Mouse (Mus musculus): ENCODE measurements around the gene Nufip1. TPM values are rescaled to one million over a fixed set of nuclear protein-coding genes. Genes with fewer than 3 reads are reported as not detected.

Nufip1 gene
- polyA plus RNA-seq (2014; fragmentation: Nextera tagmentation; extraction: Ambion mirVana), result 16.3 and 17.8 TPM in 2 replicates

DNA sequence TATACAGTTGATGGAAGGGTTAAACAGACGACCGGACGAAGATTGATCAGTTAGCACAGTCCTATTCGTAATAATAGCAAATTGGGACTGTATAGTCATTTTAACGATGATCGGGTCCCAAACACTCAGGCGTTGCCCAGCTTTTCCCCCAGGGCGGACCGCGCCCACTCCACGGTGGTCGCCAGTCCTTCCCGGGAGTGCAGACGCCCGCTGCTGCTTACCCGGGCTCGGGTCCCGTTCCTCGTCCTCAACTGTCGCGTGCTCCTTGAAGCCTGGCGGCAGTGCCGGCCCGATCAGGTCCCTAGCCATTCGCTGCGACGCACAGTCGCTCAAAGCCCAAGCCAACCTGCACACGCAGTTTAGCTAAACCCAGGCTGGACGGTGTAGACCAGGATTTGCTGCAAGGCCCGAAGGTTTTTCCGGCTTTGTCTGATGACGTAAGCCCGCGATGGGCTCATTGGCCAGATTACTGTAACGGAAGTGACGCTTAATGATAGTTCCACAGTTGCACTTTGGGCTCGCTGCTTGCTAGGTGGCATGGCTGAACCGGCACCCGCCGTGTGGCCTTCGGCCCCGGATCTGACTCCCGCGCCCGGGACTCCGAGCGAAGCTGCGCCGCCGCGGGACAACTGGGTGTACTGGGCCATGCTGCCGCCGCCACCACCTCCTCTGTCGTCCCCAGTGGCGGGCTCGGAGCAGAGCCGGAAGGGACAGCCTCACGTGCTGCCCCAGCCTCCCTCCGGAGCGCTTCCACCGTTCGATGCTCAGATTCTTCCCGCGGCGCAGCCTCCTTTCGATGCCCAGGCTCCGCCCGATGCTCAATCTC lies at the start of gene Nufip1, which contains the start of gene Gpalpp1:
TSS of gene Nufip1 (plus strand) at position 496 of the 826 bp plus-strand sequence.
TSS of gene Gpalpp1 (minus strand) at position 365 of the 826 bp plus-strand sequence.
- under 1% methylated on average over 68 of the region's 69 CpGs for WGBS
- Histone ChIP-seq H3K9ac (ENCODE audit: low read length) (peak within 1 kb of the TSS; percentile 79), H3K4me3 (ENCODE audit: low read depth, low read length) (peak within 1 kb of the TSS; percentile 67), H3K9me3 (ENCODE audit: control insufficient read depth, low read length) (no peaks in the 10 kb centered on the region), H3K4me1 (replicated peaks; ENCODE audit: control insufficient read depth, insufficient read depth, low read length) (peaks cover 13% of the 10 kb centered on the region), H3K27ac (ENCODE audit: low read depth) (peak within 1 kb of the TSS; percentile 84), H3K4me2 (ENCODE audit: low read length) (peak within 1 kb of the TSS; percentile 96), H3K36me3 (ENCODE audit: control insufficient read depth, insufficient read depth, low read length) (peaks cover 35% of the 10 kb centered on the region), H3K27me3 (replicated peaks; ENCODE audit: control insufficient read depth, insufficient read depth, low read length) (no peaks in the 10 kb centered on the region)
- ATAC-seq (replicated peaks; ENCODE audit: low FRiP score, low TSS enrichment, low read depth) (peak; percentile 99), DNase-seq (ENCODE audit: low spot score) (peak; percentile 96)

DNA sequence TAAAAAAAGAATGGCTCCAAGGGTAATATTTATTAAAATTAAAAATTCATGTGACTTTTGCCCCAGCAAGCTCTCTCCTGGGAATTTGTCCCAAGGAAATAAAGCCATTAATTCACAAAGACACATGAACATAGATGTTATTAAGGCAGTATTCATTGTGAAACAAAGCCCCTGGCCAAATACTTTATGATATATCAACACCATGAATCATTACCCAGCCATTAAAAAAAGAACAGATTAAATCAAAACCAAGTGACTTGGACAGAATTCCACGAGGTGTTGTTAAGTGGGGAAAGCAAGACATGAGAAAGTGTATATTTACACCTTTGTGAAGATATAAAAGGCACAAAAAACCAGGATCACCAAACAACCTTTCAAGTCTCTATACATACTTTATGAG lies 43.5 kb upstream of the Nufip1 start:
- H3K36me3 ChIP-seq (ENCODE audit: control insufficient read depth, insufficient read depth, low read length), result no peaks in the 10 kb centered on the region
- H3K4me3 ChIP-seq (ENCODE audit: low read depth, low read length), result no peak overlapping the region
- no peak overlapping the region for H3K4me2 ChIP-seq (ENCODE audit: low read length)
- no peak for ATAC-seq (replicated peaks; ENCODE audit: low FRiP score, low TSS enrichment, low read depth)
- no peak overlapping the region for H3K27ac ChIP-seq (ENCODE audit: low read depth)
- 80% methylated on average over 1 of the region's 1 CpGs for WGBS
- H3K9ac ChIP-seq (ENCODE audit: low read length), result no peak overlapping the region
- H3K9me3 ChIP-seq (ENCODE audit: control insufficient read depth, low read length), result no peaks in the 10 kb centered on the region
- no peaks in the 10 kb centered on the region for H3K27me3 ChIP-seq (replicated peaks; ENCODE audit: control insufficient read depth, insufficient read depth, low read length)
- no peaks in the 10 kb centered on the region for H3K4me1 ChIP-seq (replicated peaks; ENCODE audit: control insufficient read depth, insufficient read depth, low read length)
- DNase-seq (ENCODE audit: low spot score), result no peak

DNA sequence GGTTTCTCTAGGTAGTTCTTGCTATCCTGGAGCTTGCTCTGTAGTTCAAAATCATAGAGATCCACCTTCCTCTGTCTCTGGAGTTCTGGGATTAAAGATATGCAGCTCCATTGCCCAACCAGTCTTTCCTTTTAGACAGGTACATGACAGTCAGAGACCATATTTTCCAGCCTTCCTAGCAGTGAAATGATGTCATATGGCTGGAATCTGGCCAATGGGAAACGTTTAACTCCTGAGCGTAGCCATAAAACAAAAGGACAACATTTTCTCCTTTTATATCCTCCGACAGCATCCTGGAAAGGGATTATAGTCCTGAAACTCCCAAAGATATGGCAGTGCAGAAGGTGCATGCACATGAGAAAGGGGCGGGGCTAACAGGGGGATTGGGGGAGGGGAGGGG lies 42.4 kb upstream of the Nufip1 start:
- Histone ChIP-seq H3K27me3 (replicated peaks; ENCODE audit: control insufficient read depth, insufficient read depth, low read length) (no peaks in the 10 kb centered on the region), H3K4me3 (ENCODE audit: low read depth, low read length) (no peak overlapping the region), H3K9me3 (ENCODE audit: control insufficient read depth, low read length) (no peaks in the 10 kb centered on the region), H3K9ac (ENCODE audit: low read length) (no peak overlapping the region), H3K27ac (ENCODE audit: low read depth) (no peak overlapping the region), H3K4me1 (replicated peaks; ENCODE audit: control insufficient read depth, insufficient read depth, low read length) (no peaks in the 10 kb centered on the region), H3K4me2 (ENCODE audit: low read length) (no peak overlapping the region), H3K36me3 (ENCODE audit: control insufficient read depth, insufficient read depth, low read length) (no peaks in the 10 kb centered on the region)
- WGBS, result 59% methylated on average over 4 of the region's 4 CpGs
- ATAC-seq (replicated peaks; ENCODE audit: low FRiP score, low TSS enrichment, low read depth) (no peak), DNase-seq (ENCODE audit: low spot score) (no peak)

DNA sequence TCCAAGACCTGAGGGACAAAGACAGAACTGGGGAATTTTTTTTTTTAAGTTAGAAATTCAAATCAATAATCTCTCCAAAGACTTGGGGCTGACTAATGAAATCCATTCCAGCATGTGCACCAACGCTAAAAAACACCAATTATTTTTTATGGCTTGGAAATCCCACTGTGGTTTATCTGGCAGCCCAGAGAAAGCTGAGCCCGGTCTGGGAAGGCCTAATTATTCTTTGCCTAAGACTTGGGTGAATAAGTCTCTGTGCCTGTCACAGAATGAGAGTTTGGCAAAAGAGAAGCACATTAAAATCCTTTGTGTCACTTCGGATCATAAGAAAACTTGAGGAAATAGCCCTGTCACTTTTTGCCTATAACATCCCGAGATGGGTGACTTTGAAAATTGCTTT lies 41.4 kb upstream of the Nufip1 start:
- H3K4me3 ChIP-seq (ENCODE audit: low read depth, low read length), result no peak overlapping the region
- no peak overlapping the region for H3K4me2 ChIP-seq (ENCODE audit: low read length)
- ATAC-seq (replicated peaks; ENCODE audit: low FRiP score, low TSS enrichment, low read depth) (no peak), DNase-seq (ENCODE audit: low spot score) (no peak)
- no peaks in the 10 kb centered on the region for H3K4me1 ChIP-seq (replicated peaks; ENCODE audit: control insufficient read depth, insufficient read depth, low read length)
- no peak overlapping the region for H3K27ac ChIP-seq (ENCODE audit: low read depth)
- H3K9ac ChIP-seq (ENCODE audit: low read length), result no peak overlapping the region
- no peaks in the 10 kb centered on the region for H3K9me3 ChIP-seq (ENCODE audit: control insufficient read depth, low read length)
- 82% methylated on average over 4 of the region's 4 CpGs for WGBS
- no peaks in the 10 kb centered on the region for H3K36me3 ChIP-seq (ENCODE audit: control insufficient read depth, insufficient read depth, low read length)
- H3K27me3 ChIP-seq (replicated peaks; ENCODE audit: control insufficient read depth, insufficient read depth, low read length), result no peaks in the 10 kb centered on the region

DNA sequence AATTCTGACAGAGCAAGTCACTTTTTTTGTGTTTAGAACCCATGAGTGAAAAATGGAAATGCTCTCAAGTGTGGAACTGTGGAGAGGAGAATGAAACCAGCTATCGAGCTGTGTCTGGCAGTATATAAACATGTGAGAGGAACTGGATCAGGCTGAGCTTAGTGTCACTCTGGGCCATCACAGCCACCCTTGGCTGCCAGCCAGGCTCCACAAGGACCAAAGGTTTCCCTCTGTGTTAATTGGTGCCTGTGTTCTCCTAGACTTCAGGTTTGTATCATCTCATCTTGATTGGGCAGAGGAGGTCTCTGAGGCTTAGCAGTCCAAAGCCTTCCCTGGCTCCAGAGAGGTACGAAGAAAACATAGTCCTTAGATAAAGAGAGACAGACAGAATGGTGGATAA lies 38.1 kb upstream of the Nufip1 start:
- Histone ChIP-seq H3K9me3 (ENCODE audit: control insufficient read depth, low read length) (no peaks in the 10 kb centered on the region), H3K27ac (ENCODE audit: low read depth) (no peak overlapping the region), H3K4me1 (replicated peaks; ENCODE audit: control insufficient read depth, insufficient read depth, low read length) (no peaks in the 10 kb centered on the region), H3K4me2 (ENCODE audit: low read length) (no peak overlapping the region), H3K27me3 (replicated peaks; ENCODE audit: control insufficient read depth, insufficient read depth, low read length) (no peaks in the 10 kb centered on the region), H3K4me3 (ENCODE audit: low read depth, low read length) (no peak overlapping the region), H3K36me3 (ENCODE audit: control insufficient read depth, insufficient read depth, low read length) (no peaks in the 10 kb centered on the region), H3K9ac (ENCODE audit: low read length) (no peak overlapping the region)
- ATAC-seq (replicated peaks; ENCODE audit: low FRiP score, low TSS enrichment, low read depth), result no peak
- DNase-seq (ENCODE audit: low spot score), result no peak
- 54% methylated on average over 2 of the region's 2 CpGs for WGBS

DNA sequence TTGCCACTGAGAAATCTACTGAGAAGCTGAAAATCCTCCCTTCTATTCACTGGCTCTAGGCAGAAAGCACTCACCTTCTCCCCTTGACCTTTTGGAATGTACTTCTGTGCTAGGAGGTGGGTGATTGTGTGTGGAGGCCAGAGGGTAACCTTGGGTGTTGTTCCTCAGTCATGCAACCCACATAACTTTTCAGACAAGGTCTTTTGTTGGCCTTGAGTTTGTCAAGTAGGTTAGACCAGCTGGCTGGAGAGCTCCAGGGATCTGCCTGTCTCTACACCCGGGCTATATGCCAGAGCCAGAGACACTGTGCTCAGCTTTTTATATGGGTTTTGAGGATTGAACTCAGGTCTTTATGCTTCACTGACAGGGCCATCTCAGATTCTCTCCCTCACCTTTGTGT lies 36.5 kb upstream of the Nufip1 start:
- Histone ChIP-seq H3K27ac (ENCODE audit: low read depth) (no peak overlapping the region), H3K4me1 (replicated peaks; ENCODE audit: control insufficient read depth, insufficient read depth, low read length) (no peaks in the 10 kb centered on the region), H3K36me3 (ENCODE audit: control insufficient read depth, insufficient read depth, low read length) (no peaks in the 10 kb centered on the region), H3K9ac (ENCODE audit: low read length) (no peak overlapping the region), H3K27me3 (replicated peaks; ENCODE audit: control insufficient read depth, insufficient read depth, low read length) (no peaks in the 10 kb centered on the region), H3K9me3 (ENCODE audit: control insufficient read depth, low read length) (no peaks in the 10 kb centered on the region), H3K4me3 (ENCODE audit: low read depth, low read length) (no peak overlapping the region), H3K4me2 (ENCODE audit: low read length) (no peak overlapping the region)
- no peak for ATAC-seq (replicated peaks; ENCODE audit: low FRiP score, low TSS enrichment, low read depth)
- WGBS, result 73% methylated on average over 1 of the region's 1 CpGs
- no peak for DNase-seq (ENCODE audit: low spot score)

DNA sequence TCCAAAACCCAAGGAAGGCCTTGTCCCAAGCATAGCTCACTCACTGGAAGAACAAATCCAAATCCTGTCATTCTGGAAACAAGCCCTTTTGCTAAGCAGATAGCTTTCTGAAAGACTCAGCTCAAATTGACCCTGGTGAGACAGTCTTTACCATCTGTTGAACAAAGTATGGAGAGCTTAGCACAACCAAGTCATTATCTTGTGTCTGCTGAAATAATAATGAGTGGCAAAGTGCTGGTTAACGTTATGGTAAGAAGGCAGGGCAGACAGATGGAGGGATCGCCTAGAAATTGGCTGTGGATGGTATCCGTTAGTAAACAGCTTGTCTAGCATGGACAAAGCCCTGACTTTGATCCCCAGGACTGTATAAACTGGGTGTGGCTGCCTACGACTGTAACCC lies 35.0 kb upstream of the Nufip1 start:
- Histone ChIP-seq H3K4me2 (ENCODE audit: low read length) (no peak overlapping the region), H3K4me3 (ENCODE audit: low read depth, low read length) (no peak overlapping the region), H3K36me3 (ENCODE audit: control insufficient read depth, insufficient read depth, low read length) (no peaks in the 10 kb centered on the region), H3K9ac (ENCODE audit: low read length) (no peak overlapping the region), H3K9me3 (ENCODE audit: control insufficient read depth, low read length) (no peaks in the 10 kb centered on the region), H3K4me1 (replicated peaks; ENCODE audit: control insufficient read depth, insufficient read depth, low read length) (no peaks in the 10 kb centered on the region), H3K27ac (ENCODE audit: low read depth) (no peak overlapping the region), H3K27me3 (replicated peaks; ENCODE audit: control insufficient read depth, insufficient read depth, low read length) (no peaks in the 10 kb centered on the region)
- 37% methylated on average over 4 of the region's 4 CpGs for WGBS
- ATAC-seq (replicated peaks; ENCODE audit: low FRiP score, low TSS enrichment, low read depth), result no peak
- no peak for DNase-seq (ENCODE audit: low spot score)

DNA sequence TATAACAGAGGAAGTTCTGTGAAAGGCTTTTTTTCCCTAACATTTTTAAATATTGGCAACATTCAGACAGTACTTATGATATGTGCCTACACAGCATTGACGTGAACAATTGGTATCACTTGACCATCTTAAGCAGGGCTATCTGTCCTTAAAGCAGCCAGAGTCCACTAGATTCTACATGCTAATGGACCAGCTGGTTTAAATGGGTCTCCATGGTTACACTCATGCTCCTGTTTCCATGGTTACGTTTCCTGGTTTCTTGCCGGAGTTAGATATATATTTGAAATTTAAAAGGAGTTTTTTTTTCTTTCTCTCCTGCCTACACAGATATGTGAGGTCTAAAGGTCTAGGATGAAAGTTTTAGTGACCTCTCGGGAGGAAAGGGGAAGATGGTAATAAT lies 34.1 kb upstream of the Nufip1 start:
- Histone ChIP-seq H3K4me2 (ENCODE audit: low read length) (no peak overlapping the region), H3K36me3 (ENCODE audit: control insufficient read depth, insufficient read depth, low read length) (no peaks in the 10 kb centered on the region), H3K9ac (ENCODE audit: low read length) (no peak overlapping the region), H3K4me1 (replicated peaks; ENCODE audit: control insufficient read depth, insufficient read depth, low read length) (no peaks in the 10 kb centered on the region), H3K27me3 (replicated peaks; ENCODE audit: control insufficient read depth, insufficient read depth, low read length) (no peaks in the 10 kb centered on the region), H3K9me3 (ENCODE audit: control insufficient read depth, low read length) (no peaks in the 10 kb centered on the region), H3K4me3 (ENCODE audit: low read depth, low read length) (no peak overlapping the region), H3K27ac (ENCODE audit: low read depth) (no peak overlapping the region)
- DNase-seq (ENCODE audit: low spot score) (no peak), ATAC-seq (replicated peaks; ENCODE audit: low FRiP score, low TSS enrichment, low read depth) (no peak)
- 66% methylated on average over 4 of the region's 4 CpGs for WGBS

DNA sequence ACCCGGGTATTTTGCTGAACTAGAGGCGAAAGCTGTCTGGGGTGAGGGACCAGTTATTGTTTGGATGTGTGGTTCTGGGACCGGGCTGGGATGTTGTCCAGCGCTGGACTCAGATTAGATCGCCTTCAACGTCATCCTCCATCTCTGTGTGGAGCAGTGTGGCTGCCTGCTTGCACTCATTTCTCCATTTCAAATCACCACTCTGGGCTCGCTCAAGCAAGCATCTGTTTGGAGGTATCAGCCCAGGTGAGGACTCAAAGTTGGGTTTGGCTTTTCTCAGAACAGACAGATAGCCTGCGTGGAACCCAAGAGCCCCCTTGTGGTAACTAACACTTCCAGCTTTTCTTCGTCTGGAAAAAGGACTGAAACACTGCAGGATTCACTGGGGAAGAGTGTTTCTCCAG lies 33.6 kb upstream of the Nufip1 start:
- Histone ChIP-seq H3K9me3 (ENCODE audit: control insufficient read depth, low read length) (no peaks in the 10 kb centered on the region), H3K27me3 (replicated peaks; ENCODE audit: control insufficient read depth, insufficient read depth, low read length) (no peaks in the 10 kb centered on the region), H3K9ac (ENCODE audit: low read length) (no peak overlapping the region), H3K4me2 (ENCODE audit: low read length) (no peak overlapping the region), H3K27ac (ENCODE audit: low read depth) (no peak overlapping the region), H3K36me3 (ENCODE audit: control insufficient read depth, insufficient read depth, low read length) (no peaks in the 10 kb centered on the region), H3K4me3 (ENCODE audit: low read depth, low read length) (no peak overlapping the region), H3K4me1 (replicated peaks; ENCODE audit: control insufficient read depth, insufficient read depth, low read length) (no peaks in the 10 kb centered on the region)
- 0 out of 2 replicates have a peak, but pooled peaks have one; percentile 43 for ATAC-seq (replicated peaks; ENCODE audit: low FRiP score, low TSS enrichment, low read depth)
- 49% methylated on average over 9 of the region's 9 CpGs for WGBS
- peak; percentile 66 for DNase-seq (ENCODE audit: low spot score)

Measured in intestine, embryonic 14.5 days (tissue).